In genomic region chr11:70520178-70520769, GRCm38 (mm10) we compare ENCODE assay signal across 8 mouse cellular contexts. TPM values are rescaled to one million over a fixed set of nuclear protein-coding genes. Genes with fewer than 3 reads are reported as not detected.
DNase-seq lines count a peak whose midpoint lies in the region; ATAC-seq and TF ChIP-seq lines count a peak whose summit lies in the region.

No protein-coding gene starts in this region.

- no peaks in the 10 kb centered on the region for H3K4me1 ChIP-seq in intestine, postnatal 0 days (replicated peaks; ENCODE audit: control insufficient read depth, insufficient read depth, low read length)

- DNase-seq in layer of hippocampus, adult 2 months (ENCODE audit: low spot score in 2 of 2) = no peak
- no peak for DNase-seq in layer of hippocampus, adult 9-11 months
- peak; percentile 43 to 46 for DNase-seq in cerebellum, postnatal 36 days
- peak; percentile 64 to 72 for DNase-seq in heart, adult 18-20 months
- DNase-seq in lung, postnatal 14 days = peak; percentile 31
- peak; percentile 19 for DNase-seq in testis, postnatal 14 days (ENCODE audit: low spot score)
- no peak for DNase-seq in layer of hippocampus, adult 11-12 months (ENCODE audit: low spot score)

- H3K9ac ChIP-seq in intestine, postnatal 0 days (ENCODE audit: low read depth, low read length) = peak overlapping the region; percentile 56

- TF ChIP-seq CTCF in layer of hippocampus, adult 2 months (conservative IDR thresholded peaks at IDR 0.05) = peak; percentile 49
- peak; percentile 54 for TF ChIP-seq CTCF in intestine, postnatal 0 days (IDR thresholded peaks at IDR 0.05; ENCODE audit: low read depth)

- peak overlapping the region; percentile 42 for H3K4me3 ChIP-seq in layer of hippocampus, adult 2 months
- peak overlapping the region; percentile 24; the same call in 1 of the 2 replicates for H3K4me3 ChIP-seq in intestine, postnatal 0 days (ENCODE audit: low read depth, low read length)

- peak overlapping the region; percentile 65; the same call in 1 of the 2 replicates for H3K27ac ChIP-seq in layer of hippocampus, adult 2 months
- peak overlapping the region; percentile 72 for H3K27ac ChIP-seq in intestine, postnatal 0 days (ENCODE audit: low read depth, low read length)

- H3K36me3 ChIP-seq in intestine, postnatal 0 days (ENCODE audit: control insufficient read depth, insufficient read depth) = no peaks in the 10 kb centered on the region

- H3K27me3 ChIP-seq in intestine, postnatal 0 days (replicated peaks; ENCODE audit: control insufficient read depth, insufficient read depth, low read length) = no peaks in the 10 kb centered on the region

- H3K4me2 ChIP-seq in intestine, postnatal 0 days (replicated peaks; ENCODE audit: low read depth) = peak overlapping the region; percentile 57

- H3K9me3 ChIP-seq in intestine, postnatal 0 days (ENCODE audit: control insufficient read depth) = no peaks in the 10 kb centered on the region

- no peak for ATAC-seq in intestine, postnatal 0 days

- 36% methylated on average over 41 of the region's 41 CpGs for WGBS in intestine, postnatal 0 days

RNA-seq across cellular contexts. Expression of gene Gltpd2, which starts 1.3 kb away (rescaled TPM):
- not detected for total RNA-seq in layer of hippocampus, adult 2 months (2021)
- not detected for total RNA-seq in heart, adult 18-20 months (2021)
- 0.30 and 0.82 TPM in 2 replicates for polyA plus RNA-seq in intestine, postnatal 0 days (2015; fragmentation: Nextera tagmentation; extraction: Ambion mirVana)

RNA-seq across cellular contexts. Expression of gene Psmb6, which starts 4.9 kb away (rescaled TPM):
- total RNA-seq in layer of hippocampus, adult 2 months (2021) = 100 to 1,000 TPM; 178 to 188 TPM
- total RNA-seq in heart, adult 18-20 months (2021) = 100 to 1,000 TPM; 226 to 256 TPM
- 462 and 489 TPM in 2 replicates for polyA plus RNA-seq in intestine, postnatal 0 days (2015; fragmentation: Nextera tagmentation; extraction: Ambion mirVana)

RNA-seq across cellular contexts. Expression of gene Vmo1, which starts 5.9 kb away (rescaled TPM):
- not detected for total RNA-seq in layer of hippocampus, adult 2 months (2021)
- total RNA-seq in heart, adult 18-20 months (2021) = not detected
- polyA plus RNA-seq in intestine, postnatal 0 days (2015; fragmentation: Nextera tagmentation; extraction: Ambion mirVana) = 0.25 and 0.31 TPM in 2 replicates

RNA-seq across cellular contexts. Expression of gene Gm40193, which starts 12.5 kb away (rescaled TPM):
- not detected for total RNA-seq in layer of hippocampus, adult 2 months (2021)
- total RNA-seq in heart, adult 18-20 months (2021) = not detected
- polyA plus RNA-seq in intestine, postnatal 0 days (2015; fragmentation: Nextera tagmentation; extraction: Ambion mirVana) = not detected in 2 replicates

RNA-seq across cellular contexts. Expression of gene Tm4sf5, which starts 15.2 kb away (rescaled TPM):
- not detected for total RNA-seq in layer of hippocampus, adult 2 months (2021)
- total RNA-seq in heart, adult 18-20 months (2021) = 1 to 10 TPM; 1.4 to 2.4 TPM
- polyA plus RNA-seq in intestine, postnatal 0 days (2015; fragmentation: Nextera tagmentation; extraction: Ambion mirVana) = 398 and 402 TPM in 2 replicates

Comparison
In these comparisons a context has a peak if more than half of its experiments do, and no peak if none do; other contexts are left out.
1. DNase-seq: peak in cerebellum, postnatal 36 days (2 of 2), heart, adult 18-20 months (2 of 2), lung, postnatal 14 days (single experiment) and testis, postnatal 14 days (single experiment); none in layer of hippocampus, adult 2 months (0 of 2), layer of hippocampus, adult 9-11 months (single experiment) and layer of hippocampus, adult 11-12 months (single experiment).